Mouse (Mus musculus): ENCODE results near the gene Hscb. TPM values are rescaled to one million over a fixed set of nuclear protein-coding genes. Genes with fewer than 3 reads are reported as not detected.
"Not testable (repeated sequence)": the region's sequence is repeated elsewhere in the genome, so short reads cannot be mapped to it uniquely, and the experiment has no call there.

Gene Hscb
- polyA plus RNA-seq, 1 experiment from 2014 or later, result 16.9 TPM

- 90% methylated on average over 5 of the region's 5 CpGs for WGBS
- no peak overlapping the region for H3K4me2 ChIP-seq
- no peak overlapping the region for H3K27ac ChIP-seq
- no peaks in the 10 kb centered on the region for H3K27me3 ChIP-seq
- H3K36me3 ChIP-seq (ENCODE audit: poor library complexity, severe bottlenecking), result peaks cover 43% of the 10 kb centered on the region
- ATAC-seq, result no peak
- no peaks in the 10 kb centered on the region for H3K9me3 ChIP-seq (replicated peaks)
- H3K9ac ChIP-seq, result no peak overlapping the region
- H3K4me3 ChIP-seq, result no peak overlapping the region
- H3K4me1 ChIP-seq, result no peaks in the 10 kb centered on the region
Measured at GRCm38 (mm10) chr5:110860445-110860844, 20.9 kb upstream of the Hscb start.

- 55% methylated on average over 13 of the region's 13 CpGs for WGBS
- H3K27ac ChIP-seq, result peak overlapping the region; percentile 64
Measured at GRCm38 (mm10) chr5:110859013-110859650, 19.6 kb upstream of the Hscb start.

GRCm38 (mm10) chr5:110857091-110857490, 17.5 kb upstream of the Hscb start:
- Histone ChIP-seq H3K36me3 (ENCODE audit: poor library complexity, severe bottlenecking) (peaks cover 41% of the 10 kb centered on the region), H3K27ac (no peak overlapping the region), H3K4me1 (no peaks in the 10 kb centered on the region), H3K4me2 (no peak overlapping the region), H3K27me3 (no peaks in the 10 kb centered on the region), H3K9ac (no peak overlapping the region), H3K9me3 (replicated peaks) (no peaks in the 10 kb centered on the region), H3K4me3 (no peak overlapping the region)
- WGBS, result 91% methylated on average over 5 of the region's 5 CpGs
- no peak for ATAC-seq

More at GRCm38 (mm10) chr5:110859013-110859650, 19.6 kb upstream of the Hscb start:
- Histone ChIP-seq H3K9me3 (replicated peaks) (no peaks in the 10 kb centered on the region), H3K4me1 (no peaks in the 10 kb centered on the region), H3K27me3 (no peaks in the 10 kb centered on the region), H3K9ac (no peak overlapping the region), H3K4me3 (no peak overlapping the region), H3K4me2 (no peak overlapping the region), H3K36me3 (ENCODE audit: poor library complexity, severe bottlenecking) (peaks cover 45% of the 10 kb centered on the region)
- peak; percentile 65; the same call in 1 of the 2 replicates for ATAC-seq

- Histone ChIP-seq H3K36me3 (ENCODE audit: poor library complexity, severe bottlenecking) (peaks cover 50% of the 10 kb centered on the region), H3K4me1 (no peaks in the 10 kb centered on the region), H3K9me3 (replicated peaks) (no peaks in the 10 kb centered on the region), H3K9ac (no peak overlapping the region), H3K4me2 (no peak overlapping the region), H3K27me3 (no peaks in the 10 kb centered on the region), H3K27ac (no peak overlapping the region), H3K4me3 (no peak overlapping the region)
- WGBS, result 100% methylated on average over 1 of the region's 1 CpGs
- no peak for ATAC-seq
Measured at GRCm38 (mm10) chr5:110852990-110853389, 13.4 kb upstream of the Hscb start.

- H3K9me3 ChIP-seq (replicated peaks), result no peaks in the 10 kb centered on the region; the same call in 1 of the 2 replicates
- no peak overlapping the region for H3K4me3 ChIP-seq
- peaks cover 32% of the 10 kb centered on the region for H3K36me3 ChIP-seq (ENCODE audit: poor library complexity, severe bottlenecking)
- WGBS, result 93% methylated on average over 14 of the region's 14 CpGs
- no peaks in the 10 kb centered on the region for H3K27me3 ChIP-seq
- no peak for ATAC-seq
- H3K4me2 ChIP-seq, result peak overlapping the region; percentile 83
- no peak overlapping the region for H3K27ac ChIP-seq
- no peak overlapping the region for H3K9ac ChIP-seq
- H3K4me1 ChIP-seq, result peaks cover 21% of the 10 kb centered on the region
Measured at GRCm38 (mm10) chr5:110841046-110841862, 1.7 kb upstream of the Hscb start.

GRCm38 (mm10) chr5:110840465-110840864, 888 bp upstream of the Hscb start:
- Histone ChIP-seq H3K36me3 (ENCODE audit: poor library complexity, severe bottlenecking) (peaks cover 25% of the 10 kb centered on the region), H3K4me1 (peaks cover 21% of the 10 kb centered on the region), H3K4me3 (peak overlapping the region; percentile 62), H3K4me2 (peak overlapping the region; percentile 83), H3K27ac (peak overlapping the region; percentile 74; the same call in 1 of the 2 replicates), H3K9ac (peak overlapping the region; percentile 65), H3K9me3 (replicated peaks) (no peaks in the 10 kb centered on the region; the same call in 1 of the 2 replicates), H3K27me3 (no peaks in the 10 kb centered on the region)
- WGBS, result 8% methylated on average over 4 of the region's 4 CpGs
- ATAC-seq, result no peak

- Histone ChIP-seq H3K9me3 (replicated peaks) (no peaks in the 10 kb centered on the region; the same call in 1 of the 2 replicates), H3K36me3 (ENCODE audit: poor library complexity, severe bottlenecking) (peaks cover 14% of the 10 kb centered on the region; the same call in 1 of the 2 replicates), H3K9ac (peak overlapping the region; percentile 78), H3K4me1 (peaks cover 21% of the 10 kb centered on the region), H3K27me3 (no peaks in the 10 kb centered on the region), H3K4me2 (peak overlapping the region; percentile 83), H3K4me3 (peak overlapping the region; percentile 62), H3K27ac (peak overlapping the region; percentile 66; the same call in 1 of the 2 replicates)
- WGBS, result 8% methylated on average over 28 of the region's 28 CpGs
- ATAC-seq, result no peak; the same call in 1 of the 2 replicates
Measured at GRCm38 (mm10) chr5:110839038-110839677, 419 bp downstream of the Hscb start.

- WGBS, result 90% methylated on average over 5 of the region's 5 CpGs
- Histone ChIP-seq H3K4me1 (peaks cover 21% of the 10 kb centered on the region), H3K36me3 (ENCODE audit: poor library complexity, severe bottlenecking) (peaks cover 11% of the 10 kb centered on the region; the same call in 1 of the 2 replicates)
- not testable (repeated sequence) for H3K4me2 ChIP-seq; H3K27ac ChIP-seq; H3K4me3 ChIP-seq; H3K27me3 ChIP-seq; H3K9ac ChIP-seq; ATAC-seq; H3K9me3 ChIP-seq (replicated peaks)
Measured at GRCm38 (mm10) chr5:110838016-110838415, 1.6 kb downstream of the Hscb start.

- H3K4me3 ChIP-seq, result no peak overlapping the region
- ATAC-seq, result no peak
- WGBS, result 28% methylated on average over 3 of the region's 3 CpGs
- no peak overlapping the region for H3K9ac ChIP-seq
- H3K9me3 ChIP-seq (replicated peaks), result no peaks in the 10 kb centered on the region; the same call in 1 of the 2 replicates
- H3K27me3 ChIP-seq, result no peaks in the 10 kb centered on the region
- H3K36me3 ChIP-seq (ENCODE audit: poor library complexity, severe bottlenecking), result no peaks in the 10 kb centered on the region
- peaks cover 16% of the 10 kb centered on the region for H3K4me1 ChIP-seq
- H3K27ac ChIP-seq, result no peak overlapping the region
- H3K4me2 ChIP-seq, result no peak overlapping the region
Measured at GRCm38 (mm10) chr5:110835959-110836358, 3.6 kb downstream of the Hscb start.

- no peak overlapping the region for H3K4me2 ChIP-seq
- no peak for ATAC-seq
- no peaks in the 10 kb centered on the region for H3K36me3 ChIP-seq (ENCODE audit: poor library complexity, severe bottlenecking)
Measured at GRCm38 (mm10) chr5:110831036-110831720, 8.4 kb downstream of the Hscb start.

GRCm38 (mm10) chr5:110827576-110827975, 12.0 kb downstream of the Hscb start:
- Histone ChIP-seq H3K4me1 (no peaks in the 10 kb centered on the region), H3K4me3 (no peak overlapping the region), H3K9ac (no peak overlapping the region), H3K36me3 (ENCODE audit: poor library complexity, severe bottlenecking) (no peaks in the 10 kb centered on the region), H3K27me3 (no peaks in the 10 kb centered on the region), H3K27ac (no peak overlapping the region), H3K9me3 (replicated peaks) (no peaks in the 10 kb centered on the region), H3K4me2 (no peak overlapping the region)
- WGBS, result 93% methylated on average over 5 of the region's 5 CpGs
- ATAC-seq, result no peak

More at GRCm38 (mm10) chr5:110831036-110831720, 8.4 kb downstream of the Hscb start:
- H3K9me3 ChIP-seq (replicated peaks), result no peaks in the 10 kb centered on the region
- no peak overlapping the region for H3K27ac ChIP-seq
- 90% methylated on average over 5 of the region's 5 CpGs for WGBS
- H3K4me1 ChIP-seq, result no peaks in the 10 kb centered on the region
- no peak overlapping the region for H3K9ac ChIP-seq
- H3K4me3 ChIP-seq, result no peak overlapping the region
- H3K27me3 ChIP-seq, result no peaks in the 10 kb centered on the region

All from forebrain, embryonic 13.5 days (tissue).